Mouse (Mus musculus): ENCODE data around the gene Mapk8ip3.

The Mapk8ip3 gene

GRCm38 (mm10) chr17:24849733-24850064 is 87.1 kb downstream of the Mapk8ip3 start:
- no peak for DNase-seq (ENCODE audit: low read depth, low spot score)

- no peak for DNase-seq (ENCODE audit: low read depth, low spot score)
These were observed 88.2 kb downstream of the Mapk8ip3 start for GRCm38 (mm10) chr17:24848600-24849031.

- DNase-seq (ENCODE audit: low read depth, low spot score), result no peak
These were observed 89.4 kb downstream of the Mapk8ip3 start for GRCm38 (mm10) chr17:24847386-24847785.

GRCm38 (mm10) chr17:24844525-24844924 is 92.3 kb downstream of the Mapk8ip3 start:
- no peak for DNase-seq (ENCODE audit: low read depth, low spot score)

GRCm38 (mm10) chr17:24842631-24843030 is 94.1 kb downstream of the Mapk8ip3 start:
- no peak for DNase-seq (ENCODE audit: low read depth, low spot score)

Measured in skeletal muscle tissue, adult 2 months (tissue).